Mouse (Mus musculus): ENCODE data around the gene Chst11. TPM values are rescaled to one million over a fixed set of nuclear protein-coding genes. Genes with fewer than 3 reads are reported as not detected.

Gene Chst11
- polyA plus RNA-seq, 1 experiment = 10.1 TPM

DNA sequence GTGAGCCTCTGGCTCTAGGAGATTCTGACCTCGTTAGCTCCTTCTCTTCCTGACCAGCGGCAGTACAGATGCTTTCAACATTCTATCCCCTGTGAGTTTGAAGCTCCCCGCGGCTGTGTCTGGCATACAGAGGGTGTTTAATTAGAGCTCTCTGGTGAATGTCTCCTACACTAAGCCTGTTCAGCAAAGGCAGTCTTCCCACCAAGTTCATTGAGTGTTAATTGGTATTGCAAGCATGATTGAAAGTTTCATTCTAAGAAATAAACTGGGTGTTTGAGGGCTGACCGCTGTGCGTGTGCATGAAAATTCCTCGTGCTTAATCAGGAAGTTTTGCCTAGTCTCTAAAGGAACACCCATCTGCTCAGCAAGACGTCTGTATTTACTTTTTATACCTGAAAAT, 173.0 kb downstream of the Chst11 start:
- H3K4me1 ChIP-seq (ENCODE audit: control insufficient read depth, insufficient read depth, insufficient read length, low read length) = peaks cover 23% of the 10 kb centered on the region
- no peak overlapping the region for H3K27ac ChIP-seq (replicated peaks; ENCODE audit: low read depth, low read length)
- H3K4me3 ChIP-seq (ENCODE audit: insufficient read depth, low read depth, low read length) = no peak overlapping the region

DNA sequence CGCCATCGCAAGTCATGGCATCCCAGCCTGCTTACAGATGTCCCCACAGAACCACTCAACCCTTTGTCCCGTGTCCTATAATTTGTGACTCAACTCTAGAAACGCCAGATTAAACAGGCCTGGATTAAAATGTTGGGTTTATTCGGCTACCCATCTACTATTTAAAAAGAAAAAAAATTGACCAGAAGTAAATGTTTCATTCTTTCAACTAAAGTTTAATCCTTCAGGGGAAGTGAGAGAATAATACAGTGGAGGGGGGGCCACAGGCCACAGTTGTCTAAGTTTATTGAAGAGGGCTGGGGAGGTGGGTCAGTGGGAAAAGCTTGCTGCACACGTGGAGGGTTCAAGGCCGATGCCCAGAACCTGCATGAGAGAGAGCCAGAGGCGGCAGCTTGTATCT, 173.9 kb downstream of the Chst11 start:
- H3K4me1 ChIP-seq (ENCODE audit: control insufficient read depth, insufficient read depth, insufficient read length, low read length) = peaks cover 29% of the 10 kb centered on the region
- H3K4me3 ChIP-seq (ENCODE audit: insufficient read depth, low read depth, low read length) = no peak overlapping the region
- H3K27ac ChIP-seq (replicated peaks; ENCODE audit: low read depth, low read length) = no peak overlapping the region

DNA sequence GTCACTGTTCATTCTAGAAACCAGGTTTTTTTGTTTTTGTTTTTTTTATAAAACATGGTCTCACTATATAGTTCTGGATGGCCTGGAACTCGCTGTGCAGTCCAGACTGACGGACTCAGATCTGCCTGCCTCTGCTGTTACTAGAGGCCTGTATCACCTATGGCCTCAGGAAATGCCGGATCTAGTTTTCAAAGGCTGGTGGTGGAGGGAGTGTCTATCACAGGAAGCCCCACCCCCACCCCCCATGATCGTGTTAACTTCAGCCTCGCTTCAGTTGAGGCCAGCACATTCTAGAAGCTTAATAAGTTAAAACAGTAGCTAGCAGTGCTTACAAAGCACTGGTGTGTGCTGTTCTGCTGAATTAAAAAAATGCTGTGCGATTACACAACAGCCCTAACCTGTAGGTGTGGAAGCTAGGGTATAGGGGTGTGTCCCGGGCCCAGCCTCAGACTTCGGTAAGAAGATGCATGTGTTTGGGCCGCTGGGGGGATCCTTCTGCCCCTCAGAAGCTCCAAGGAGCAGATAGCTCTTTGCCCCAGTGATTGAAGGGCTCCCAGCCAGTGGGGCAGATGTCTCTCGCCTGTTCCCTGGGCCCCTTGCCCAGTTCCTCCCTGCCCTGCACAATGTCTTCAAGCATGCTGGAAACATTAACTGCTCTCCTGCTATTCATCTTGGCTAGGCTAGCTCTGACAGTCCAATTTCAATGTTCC, 176.5 kb downstream of the Chst11 start:
- Histone ChIP-seq H3K4me3 (ENCODE audit: insufficient read depth, low read depth, low read length) (no peak overlapping the region), H3K27ac (replicated peaks; ENCODE audit: low read depth, low read length) (peak overlapping the region; percentile 81)

GRCm38 (mm10) chr10:83163946-83164345, 178.6 kb downstream of the Chst11 start:
- Histone ChIP-seq H3K4me3 (ENCODE audit: insufficient read depth, low read depth, low read length) (no peak overlapping the region), H3K27ac (replicated peaks; ENCODE audit: low read depth, low read length) (0 out of 2 replicates have a peak overlapping the region, but pooled peaks have one; percentile 6), H3K4me1 (ENCODE audit: control insufficient read depth, insufficient read depth, insufficient read length, low read length) (peaks cover 61% of the 10 kb centered on the region)

More for the DNA sequence above, 176.5 kb downstream of the Chst11 start:
- peaks cover 43% of the 10 kb centered on the region for H3K4me1 ChIP-seq (ENCODE audit: control insufficient read depth, insufficient read depth, insufficient read length, low read length)

DNA sequence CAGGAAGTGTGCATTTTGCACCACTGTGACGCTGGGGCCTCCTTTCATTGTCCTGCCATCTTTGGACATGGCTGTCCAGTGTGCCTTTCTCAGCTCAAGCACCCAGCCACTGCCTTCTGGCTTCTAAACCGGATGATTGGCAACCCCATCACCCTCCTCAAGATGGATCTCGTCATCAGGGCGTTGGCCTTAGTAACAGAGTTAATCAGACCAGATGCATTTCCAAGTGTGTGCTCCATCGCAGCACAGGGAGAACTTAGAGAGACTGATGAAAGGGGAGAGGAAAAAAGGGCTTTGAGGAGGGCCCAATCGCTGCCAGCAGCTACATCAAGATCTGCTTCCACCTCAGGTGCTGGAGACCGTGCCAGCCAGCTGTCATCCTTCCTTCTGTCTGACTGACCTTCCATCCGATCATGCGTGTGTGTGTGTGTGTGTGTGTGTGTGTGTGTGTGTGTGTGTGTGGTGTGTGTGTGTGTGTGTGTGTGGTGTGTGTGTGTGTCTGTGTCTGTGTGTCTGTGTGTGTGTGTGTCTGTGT, 179.7 kb downstream of the Chst11 start:
- H3K4me3 ChIP-seq (ENCODE audit: insufficient read depth, low read depth, low read length) = no peak overlapping the region
- peak overlapping the region; percentile 82 for H3K27ac ChIP-seq (replicated peaks; ENCODE audit: low read depth, low read length)
- peaks cover 67% of the 10 kb centered on the region for H3K4me1 ChIP-seq (ENCODE audit: control insufficient read depth, insufficient read depth, insufficient read length, low read length)

DNA sequence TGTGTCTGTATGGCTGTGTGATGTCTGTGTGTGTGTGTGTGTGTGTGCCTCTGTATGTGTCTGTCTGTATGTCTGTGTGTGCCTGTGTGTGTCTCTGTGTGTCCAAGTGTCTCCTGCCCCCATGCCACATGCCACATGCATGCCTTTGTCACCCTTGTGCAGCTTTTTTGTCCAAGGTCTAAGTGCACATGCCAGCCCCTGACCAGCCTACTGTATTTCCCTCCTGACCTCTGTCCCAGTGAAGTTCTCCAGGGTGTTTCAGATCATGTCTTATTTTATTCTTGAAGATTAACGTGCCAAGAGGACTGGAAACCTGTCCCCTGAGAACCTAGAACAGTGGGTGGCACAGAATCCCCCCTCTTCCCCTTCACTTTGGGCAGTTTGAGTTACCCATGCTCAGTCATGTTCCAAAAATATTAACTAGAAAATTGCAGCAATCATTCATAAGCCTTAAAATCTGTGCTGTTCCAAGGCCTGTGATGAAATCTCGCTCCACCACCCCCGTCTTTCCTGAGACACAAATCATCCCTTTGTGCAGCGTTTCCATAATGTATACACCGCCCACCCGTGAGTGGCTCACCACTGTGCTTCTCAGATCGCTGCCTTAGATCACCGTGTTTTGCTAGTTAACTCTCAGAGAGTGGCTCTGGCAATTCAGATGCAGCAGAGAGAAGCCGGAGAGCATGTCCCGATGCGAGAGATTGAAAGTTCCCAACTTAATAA, 180.4 kb downstream of the Chst11 start:
- H3K27ac ChIP-seq (replicated peaks; ENCODE audit: low read depth, low read length) = peak overlapping the region; percentile 82
- peaks cover 67% of the 10 kb centered on the region for H3K4me1 ChIP-seq (ENCODE audit: control insufficient read depth, insufficient read depth, insufficient read length, low read length)
- H3K4me3 ChIP-seq (ENCODE audit: insufficient read depth, low read depth, low read length) = no peak overlapping the region

- Histone ChIP-seq H3K4me1 (ENCODE audit: control insufficient read depth, insufficient read depth, insufficient read length, low read length) (peaks cover 64% of the 10 kb centered on the region), H3K4me3 (ENCODE audit: insufficient read depth, low read depth, low read length) (no peak overlapping the region), H3K27ac (replicated peaks; ENCODE audit: low read depth, low read length) (peak overlapping the region; percentile 82)
Measured at GRCm38 (mm10) chr10:83166272-83166671, 181.0 kb downstream of the Chst11 start.

DNA sequence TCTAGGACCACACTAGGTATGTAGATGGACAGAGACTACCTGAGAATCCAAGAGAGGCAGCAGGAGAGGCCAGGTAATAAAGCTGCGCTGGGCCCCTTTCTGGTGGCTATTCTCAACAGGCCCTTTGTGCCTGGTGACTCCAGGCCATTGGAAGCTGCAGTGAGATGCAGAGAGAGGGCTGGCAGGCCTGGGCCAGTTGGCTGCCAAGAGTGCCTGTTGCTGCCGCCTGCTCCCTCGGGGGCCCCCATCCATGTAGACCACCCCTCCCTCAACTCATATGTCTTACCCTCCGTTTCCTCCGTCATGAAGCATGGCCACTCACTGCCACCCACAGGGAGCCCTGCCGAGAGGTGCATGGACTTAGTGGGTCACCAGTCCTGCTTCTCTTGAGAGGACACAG, 182.2 kb downstream of the Chst11 start:
- Histone ChIP-seq H3K27ac (replicated peaks; ENCODE audit: low read depth, low read length) (peak overlapping the region; percentile 28), H3K4me3 (ENCODE audit: insufficient read depth, low read depth, low read length) (no peak overlapping the region), H3K4me1 (ENCODE audit: control insufficient read depth, insufficient read depth, insufficient read length, low read length) (peaks cover 53% of the 10 kb centered on the region)

DNA sequence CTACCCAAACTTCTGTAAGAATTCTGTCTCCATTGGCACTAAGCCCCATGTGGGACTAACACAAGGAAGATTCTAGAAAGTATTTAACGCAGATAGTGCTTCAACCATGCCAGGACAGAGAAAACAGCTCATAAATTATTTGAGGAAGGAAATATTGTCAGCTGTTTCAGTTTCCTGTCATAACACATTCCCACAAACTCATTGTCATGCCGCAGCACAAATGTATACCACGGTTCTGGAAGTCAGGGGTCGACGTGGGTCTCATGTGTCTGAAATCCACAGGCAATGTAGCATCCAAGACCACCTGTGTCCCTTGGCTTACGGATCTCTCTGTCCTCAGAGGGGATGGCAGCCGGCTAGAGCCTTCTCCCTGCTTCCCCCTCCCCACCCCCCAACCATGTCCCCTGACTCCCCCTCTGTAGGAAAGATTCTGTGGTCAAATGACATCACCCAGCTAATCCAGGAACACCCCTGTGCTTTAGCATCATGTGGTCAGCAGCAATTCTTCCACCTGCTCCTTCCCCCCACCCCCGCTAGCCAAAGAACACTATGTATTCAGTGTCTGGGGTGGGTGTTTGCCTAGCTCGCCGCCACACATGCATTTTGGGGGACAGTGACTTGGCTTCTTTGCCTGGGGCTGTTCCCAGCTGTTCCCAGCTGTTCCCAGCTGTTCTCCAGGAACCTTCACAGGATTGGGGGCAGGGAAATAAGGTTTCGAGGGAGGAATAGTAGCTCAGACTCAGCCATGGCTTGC, 183.2 kb downstream of the Chst11 start:
- no peak overlapping the region for H3K4me3 ChIP-seq (ENCODE audit: insufficient read depth, low read depth, low read length)
- no peak overlapping the region for H3K27ac ChIP-seq (replicated peaks; ENCODE audit: low read depth, low read length)

GRCm38 (mm10) chr10:83169554-83169953, 184.3 kb downstream of the Chst11 start:
- Histone ChIP-seq H3K4me3 (ENCODE audit: insufficient read depth, low read depth, low read length) (no peak overlapping the region), H3K4me1 (ENCODE audit: control insufficient read depth, insufficient read depth, insufficient read length, low read length) (peaks cover 35% of the 10 kb centered on the region), H3K27ac (replicated peaks; ENCODE audit: low read depth, low read length) (no peak overlapping the region)

More for the DNA sequence above, 183.2 kb downstream of the Chst11 start:
- H3K4me1 ChIP-seq (ENCODE audit: control insufficient read depth, insufficient read depth, insufficient read length, low read length) = peaks cover 43% of the 10 kb centered on the region

GRCm38 (mm10) chr10:83178151-83178550, 192.9 kb downstream of the Chst11 start:
- Histone ChIP-seq H3K4me3 (ENCODE audit: insufficient read depth, low read depth, low read length) (no peak overlapping the region), H3K27ac (replicated peaks; ENCODE audit: low read depth, low read length) (peak overlapping the region; percentile 26), H3K4me1 (ENCODE audit: control insufficient read depth, insufficient read depth, insufficient read length, low read length) (peaks cover 47% of the 10 kb centered on the region)

DNA sequence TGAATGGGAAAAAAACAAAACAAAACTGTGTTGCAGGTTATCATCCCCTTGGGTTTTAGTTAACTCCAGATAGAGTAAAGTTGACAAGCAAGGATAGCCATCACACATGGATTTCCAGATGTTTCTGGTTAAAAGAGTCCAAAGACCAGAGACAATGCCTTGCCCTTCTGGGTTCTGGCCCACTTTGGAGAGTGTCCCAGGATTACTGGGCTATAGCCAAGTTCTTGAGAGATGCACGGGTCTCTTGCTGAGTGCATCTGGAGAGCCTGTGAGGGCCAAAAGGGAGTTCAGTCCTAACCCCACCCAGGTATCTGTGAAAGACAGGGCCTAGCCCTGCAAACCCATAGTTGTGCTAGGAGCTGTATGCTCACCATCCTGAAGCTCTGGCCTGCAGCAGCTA, 193.4 kb downstream of the Chst11 start:
- Histone ChIP-seq H3K4me3 (ENCODE audit: insufficient read depth, low read depth, low read length) (no peak overlapping the region), H3K27ac (replicated peaks; ENCODE audit: low read depth, low read length) (peak overlapping the region; percentile 26), H3K4me1 (ENCODE audit: control insufficient read depth, insufficient read depth, insufficient read length, low read length) (peaks cover 52% of the 10 kb centered on the region)

DNA sequence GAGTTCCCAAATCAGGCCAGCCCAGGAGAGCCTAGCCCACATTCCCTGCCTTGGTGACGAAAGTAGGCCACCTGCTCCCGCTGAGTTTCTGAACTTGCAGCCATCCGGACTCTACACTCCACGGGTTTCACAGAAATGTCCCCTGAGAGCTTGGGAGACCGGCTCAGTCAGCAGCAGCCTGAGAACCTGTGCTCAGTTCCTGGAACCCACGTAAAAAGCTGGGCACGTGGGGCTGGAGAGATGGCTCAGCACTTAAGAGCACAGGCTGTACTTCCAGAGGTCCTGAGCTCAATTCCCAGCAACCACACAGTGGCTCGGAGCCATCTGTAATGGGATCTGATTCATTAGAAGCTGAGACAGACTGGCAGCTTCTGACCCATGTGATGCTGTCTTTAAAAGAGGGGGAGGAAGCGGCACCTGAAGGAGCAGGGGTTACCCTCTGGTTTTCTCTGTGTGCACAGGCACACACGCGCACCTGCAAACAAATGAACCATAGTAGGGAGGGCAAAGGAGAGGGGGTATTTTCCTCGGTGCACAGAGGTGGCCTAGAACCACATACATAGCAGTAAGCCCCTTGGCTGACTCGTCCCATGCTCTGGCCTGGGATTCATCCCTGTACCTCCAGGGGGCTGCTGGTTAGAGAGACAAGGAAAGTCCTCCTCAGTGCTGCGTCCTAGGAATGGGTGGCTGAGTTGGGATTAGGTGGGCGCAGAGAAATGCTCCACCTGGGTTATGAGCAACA, 196.7 kb downstream of the Chst11 start:
- peaks cover 58% of the 10 kb centered on the region for H3K4me1 ChIP-seq (ENCODE audit: control insufficient read depth, insufficient read depth, insufficient read length, low read length)
- H3K4me3 ChIP-seq (ENCODE audit: insufficient read depth, low read depth, low read length) = no peak overlapping the region
- H3K27ac ChIP-seq (replicated peaks; ENCODE audit: low read depth, low read length) = peak overlapping the region; percentile 16; the same call in 1 of the 2 replicates

GRCm38 (mm10) chr10:83182573-83182960, 197.3 kb downstream of the Chst11 start:
- Histone ChIP-seq H3K27ac (replicated peaks; ENCODE audit: low read depth, low read length) (no peak overlapping the region), H3K4me3 (ENCODE audit: insufficient read depth, low read depth, low read length) (no peak overlapping the region), H3K4me1 (ENCODE audit: control insufficient read depth, insufficient read depth, insufficient read length, low read length) (peaks cover 54% of the 10 kb centered on the region)

Measured in brown adipose tissue, adult 24 weeks (tissue).